Mouse (Mus musculus): ENCODE measurements around the gene Gm30191. TPM values are rescaled to one million over a fixed set of nuclear protein-coding genes. Genes with fewer than 3 reads are reported as not detected.

Gene Gm30191
- polyA plus RNA-seq (2021): not detected

- in situ Hi-C loops (cut with MboI; ENCODE audit: low pct_unique_long_range_greater_than_20kb): loop anchor here (10.0 kb wide), 1 partner anchor 152 kb away; the partner anchor contains the start of gene Cd52
- POLR2A ChIA-PET: interaction anchor here (1.0 kb wide), 1 partner anchor 65 kb away, joined by 3 read pairs; no protein-coding TSS in a partner anchor
- no peak for TF ChIP-seq CTCF (IDR thresholded peaks at IDR 0.05)
These were observed at the start of gene Gm30191 for GRCm38 (mm10) chr4:134246719-134247258. Gene Gm30191, plus strand, starts transcription at chr4:134246935.

DNA sequence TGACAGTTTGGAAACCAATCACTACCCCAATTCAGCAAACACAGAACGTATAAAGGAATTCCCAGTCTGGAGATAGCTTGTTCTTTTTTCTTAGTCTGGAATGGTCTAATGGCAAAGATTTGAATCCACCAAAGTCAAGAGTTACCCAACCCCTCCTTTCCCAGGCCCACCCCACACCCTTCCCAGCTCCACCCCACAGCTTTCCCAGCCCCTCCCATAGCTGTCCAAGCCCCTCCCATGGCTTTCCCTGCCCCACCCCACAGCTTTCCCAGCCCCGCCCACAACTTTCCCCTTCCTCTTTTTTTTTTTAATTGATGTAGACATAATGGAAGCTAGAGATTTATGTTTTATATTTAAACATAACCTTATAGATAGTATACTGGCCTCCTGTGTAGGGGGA, 47.4 kb upstream of the Gm30191 start:
- in situ Hi-C loops (cut with MboI; ENCODE audit: low pct_unique_long_range_greater_than_20kb): no loop called here

More at GRCm38 (mm10) chr4:134246719-134247258, at the start of gene Gm30191:
- peaks cover 16% of the 10 kb centered on the region for H3K27me3 ChIP-seq
- CTCF ChIA-PET: interaction anchor here (1.1 to 2.4 kb wide), 4 partner anchors 17 to 63 kb away, joined by 3 to 6 read pairs (median 4); partner anchors contain the start of gene Cep85
- no peak for DNase-seq (ENCODE audit: low read depth, low spot score)
- ATAC-seq: no peak

DNA sequence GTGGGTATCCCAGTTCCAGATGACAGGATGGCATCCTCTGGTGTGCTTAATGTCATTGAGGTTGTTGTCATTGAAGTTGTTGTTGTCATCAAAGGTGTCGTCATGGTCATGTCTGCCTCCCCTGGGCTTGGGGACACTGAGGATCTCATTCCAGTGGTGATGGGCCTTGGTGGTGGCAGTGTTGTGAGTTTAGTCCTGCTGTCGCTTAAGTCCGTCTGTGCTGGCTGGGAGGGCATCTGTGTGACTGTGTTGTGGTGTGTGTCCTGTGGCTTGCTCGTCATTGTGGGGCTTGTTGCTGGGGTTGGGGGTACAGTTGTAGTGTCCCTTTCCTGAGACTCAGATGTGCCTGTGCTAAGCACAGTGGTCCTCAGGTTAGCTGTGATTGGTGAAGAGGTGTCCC, 43.8 kb upstream of the Gm30191 start, which contains the start of gene Gm7534:
Gm7534 (minus strand) TSS at position 101 of the 400 bp plus-strand sequence.
- ATAC-seq: no peak
- ChIA-PET POLR2A (no interaction called here), CTCF (no interaction called here)
- no peaks in the 10 kb centered on the region for H3K27me3 ChIP-seq
- in situ Hi-C loops (cut with MboI; ENCODE audit: low pct_unique_long_range_greater_than_20kb): no loop called here
- no peak for TF ChIP-seq CTCF (IDR thresholded peaks at IDR 0.05)
- no peak for DNase-seq (ENCODE audit: low read depth, low spot score)

More for the DNA sequence above, 47.4 kb upstream of the Gm30191 start:
- POLR2A ChIA-PET: no interaction called here
- H3K27me3 ChIP-seq: no peaks in the 10 kb centered on the region
- no peak for TF ChIP-seq CTCF (IDR thresholded peaks at IDR 0.05)
- CTCF ChIA-PET: interaction anchor here (0.8 to 1.4 kb wide), 2 partner anchors 12 to 29 kb away, joined by 4 read pairs; partner anchors contain the start of gene Cep85
- DNase-seq (ENCODE audit: low read depth, low spot score) (no peak), ATAC-seq (no peak)

DNA sequence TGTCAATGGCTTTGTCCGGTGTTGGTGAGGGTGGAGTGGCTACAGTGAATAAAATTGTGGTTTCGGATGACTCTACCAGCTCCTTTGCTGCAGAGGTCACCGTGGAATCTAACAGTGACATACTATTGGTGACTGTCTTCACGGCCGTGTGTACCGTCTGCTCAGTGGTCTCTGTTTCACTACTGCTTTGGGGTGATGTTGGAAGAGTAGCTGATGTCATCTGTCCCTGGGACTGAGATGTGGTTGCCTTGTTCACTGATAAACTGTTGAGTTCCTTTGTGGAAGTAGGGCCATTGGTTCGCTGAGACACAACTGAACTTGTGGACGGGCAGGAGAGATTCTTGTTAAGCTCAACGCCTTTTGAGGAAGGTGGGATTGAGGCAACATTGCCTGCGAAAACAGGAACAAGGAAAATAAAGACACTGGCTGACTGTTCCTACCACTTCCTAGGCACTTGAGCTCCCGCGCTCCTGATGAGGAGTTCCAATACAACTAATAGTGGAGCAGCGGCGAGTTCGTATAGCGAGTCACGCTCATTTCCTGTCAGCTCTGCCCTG, 43.3 kb upstream of the Gm30191 start:
- in situ Hi-C loops (cut with MboI; ENCODE audit: low pct_unique_long_range_greater_than_20kb): no loop called here
- H3K27me3 ChIP-seq: no peaks in the 10 kb centered on the region
- ChIA-PET POLR2A (no interaction called here), CTCF (interaction anchor here (1.4 kb wide), 1 partner anchor 60 kb away, joined by 3 read pairs; no protein-coding TSS in a partner anchor)
- TF ChIP-seq CTCF (IDR thresholded peaks at IDR 0.05): no peak
- no peak for DNase-seq (ENCODE audit: low read depth, low spot score)
- ATAC-seq: no peak

GRCm38 (mm10) chr4:134206488-134207053, 40.2 kb upstream of the Gm30191 start:
- DNase-seq (ENCODE audit: low read depth, low spot score): no peak
- CTCF ChIA-PET: interaction anchor here (1.9 kb wide), 1 partner anchor 9 kb away, joined by 5 read pairs; no protein-coding TSS in a partner anchor
- POLR2A ChIA-PET: interaction anchor here (0.5 to 0.7 kb wide), 3 partner anchors 17 to 144 kb away, joined by 3 to 8 read pairs (median 4); no protein-coding TSS in a partner anchor
- in situ Hi-C loops (cut with MboI; ENCODE audit: low pct_unique_long_range_greater_than_20kb): no loop called here
- TF ChIP-seq CTCF (IDR thresholded peaks at IDR 0.05): no peak
- no peak for ATAC-seq
- H3K27me3 ChIP-seq: no peaks in the 10 kb centered on the region

GRCm38 (mm10) chr4:134222793-134223600, 23.7 kb upstream of the Gm30191 start:
- in situ Hi-C loops (cut with MboI; ENCODE audit: low pct_unique_long_range_greater_than_20kb): no loop called here
- ATAC-seq (peak; percentile 91), DNase-seq (ENCODE audit: low read depth, low spot score) (peak; percentile 96)
- no peak for TF ChIP-seq CTCF (IDR thresholded peaks at IDR 0.05)
- POLR2A ChIA-PET: no interaction called here
- CTCF ChIA-PET: interaction anchor here (0.5 to 1.7 kb wide), 3 partner anchors 23 to 145 kb away, joined by 3 to 4 read pairs (median 4); partner anchors contain the start of genes Cep85 and Gm30191
- H3K27me3 ChIP-seq: no peaks in the 10 kb centered on the region

DNA sequence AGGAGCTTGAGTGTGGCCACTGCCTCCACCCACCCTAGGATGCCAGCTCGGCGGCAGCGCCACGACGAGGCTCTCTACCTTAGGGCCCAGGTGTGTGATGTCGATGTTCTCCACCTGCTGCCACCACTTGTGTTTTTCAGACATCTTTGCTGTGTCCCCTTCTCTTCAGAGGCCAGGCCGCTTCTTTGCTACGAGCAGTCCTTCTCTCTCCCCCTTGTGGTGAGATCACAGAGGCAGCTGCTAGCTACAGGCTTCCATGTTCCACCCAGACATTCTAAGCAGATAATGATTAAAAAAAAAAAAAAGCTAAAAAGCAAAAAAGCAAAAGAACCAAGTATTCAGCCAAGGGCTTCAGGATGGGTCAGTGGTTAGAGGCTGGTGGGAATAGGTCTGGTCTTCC, 19.5 kb upstream of the Gm30191 start, which contains the start of gene Catsper4:
Catsper4 (minus strand) TSS at position 190 of the 400 bp plus-strand sequence.
- DNase-seq (ENCODE audit: low read depth, low spot score): no peak
- POLR2A ChIA-PET: no interaction called here
- H3K27me3 ChIP-seq: no peaks in the 10 kb centered on the region
- TF ChIP-seq CTCF (IDR thresholded peaks at IDR 0.05): no peak
- CTCF ChIA-PET: interaction anchor here (1.4 kb wide), 1 partner anchor 40 kb away, joined by 3 read pairs; the partner anchor contains the start of gene Cep85
- no peak for ATAC-seq
- in situ Hi-C loops (cut with MboI; ENCODE audit: low pct_unique_long_range_greater_than_20kb): no loop called here

GRCm38 (mm10) chr4:134230431-134230830, 16.3 kb upstream of the Gm30191 start:
- ATAC-seq: no peak

GRCm38 (mm10) chr4:134234876-134235275, 11.9 kb upstream of the Gm30191 start:
- ChIA-PET POLR2A (no interaction called here), CTCF (no interaction called here)
- DNase-seq (ENCODE audit: low read depth, low spot score): no peak
- no peak for ATAC-seq
- no peaks in the 10 kb centered on the region for H3K27me3 ChIP-seq
- no peak for TF ChIP-seq CTCF (IDR thresholded peaks at IDR 0.05)
- in situ Hi-C loops (cut with MboI; ENCODE audit: low pct_unique_long_range_greater_than_20kb): no loop called here

More at GRCm38 (mm10) chr4:134230431-134230830, 16.3 kb upstream of the Gm30191 start:
- no peak for DNase-seq (ENCODE audit: low read depth, low spot score)
- no peaks in the 10 kb centered on the region for H3K27me3 ChIP-seq
- ChIA-PET POLR2A (no interaction called here), CTCF (interaction anchor here (1.2 kb wide), 1 partner anchor 11 kb away, joined by 3 read pairs; no protein-coding TSS in a partner anchor)
- in situ Hi-C loops (cut with MboI; ENCODE audit: low pct_unique_long_range_greater_than_20kb): no loop called here
- TF ChIP-seq CTCF (IDR thresholded peaks at IDR 0.05): no peak
